8 mouse cellular contexts compared by ENCODE assay signal in genomic region chr7:99382088-99383000, GRCm38 (mm10). TPM values are rescaled to one million over a fixed set of nuclear protein-coding genes. Genes with fewer than 3 reads are reported as not detected.
A peak's percentile ranks its signal among the peaks of the same experiment; 100 is the strongest.
DNase-seq lines count a peak whose midpoint lies in the region; ATAC-seq and TF ChIP-seq lines count a peak whose summit lies in the region.

No protein-coding gene starts in this region.

- TF ChIP-seq EP300 in lung, postnatal 0 days (IDR thresholded peaks at IDR 0.05): no peak

- DNase-seq in layer of hippocampus, adult 2 months (ENCODE audit: low spot score in 2 of 2): no peak
- DNase-seq in layer of hippocampus, adult 8-10 months (ENCODE audit: low spot score in 2 of 2): no peak
- DNase-seq in embryonic facial prominence, embryonic 11.5 days (ENCODE audit: low spot score): peak; percentile 24
- DNase-seq in hindbrain, postnatal 0 days (ENCODE audit: low spot score): no peak
- DNase-seq in lung, postnatal 0 days (ENCODE audit: low spot score): peak; percentile 37
- DNase-seq in thymus, postnatal 4 days: peak; percentile 50
- DNase-seq in layer of hippocampus, postnatal 36 days: no peak

- no peaks in the 10 kb centered on the region for H3K36me3 ChIP-seq in embryonic facial prominence, embryonic 11.5 days (replicated peaks; ENCODE audit: control insufficient read depth, insufficient read depth, low read depth, low read length)
- H3K36me3 ChIP-seq in hindbrain, postnatal 0 days (ENCODE audit: insufficient read depth, low read length): no peaks in the 10 kb centered on the region; the same call in 1 of the 2 replicates
- H3K36me3 ChIP-seq in lung, postnatal 0 days (ENCODE audit: insufficient read depth, low read length): no peaks in the 10 kb centered on the region

- TF ChIP-seq CTCF in layer of hippocampus, adult 2 months (conservative IDR thresholded peaks at IDR 0.05): no peak
- TF ChIP-seq CTCF in hindbrain, postnatal 0 days (IDR thresholded peaks at IDR 0.05; ENCODE audit: low read depth): no peak
- no peak for TF ChIP-seq CTCF in lung, postnatal 0 days (IDR thresholded peaks at IDR 0.05)

- peak overlapping the region; percentile 98 for H3K4me2 ChIP-seq in embryonic facial prominence, embryonic 11.5 days (ENCODE audit: low read depth, low read length)
- H3K4me2 ChIP-seq in hindbrain, postnatal 0 days (ENCODE audit: low read depth, low read length): peak overlapping the region; percentile 94
- H3K4me2 ChIP-seq in lung, postnatal 0 days (replicated peaks; ENCODE audit: low read depth, low read length): peak overlapping the region; percentile 90

- H3K9ac ChIP-seq in embryonic facial prominence, embryonic 11.5 days (replicated peaks; ENCODE audit: low read length): peak overlapping the region; percentile 77
- peak overlapping the region; percentile 64 for H3K9ac ChIP-seq in hindbrain, postnatal 0 days (replicated peaks; ENCODE audit: low read length)
- peak overlapping the region; percentile 53 for H3K9ac ChIP-seq in lung, postnatal 0 days (replicated peaks; ENCODE audit: low read depth)

- 11% methylated on average over 30 of the region's 30 CpGs for WGBS in embryonic facial prominence, embryonic 11.5 days
- 8% methylated on average over 30 of the region's 30 CpGs for WGBS in hindbrain, postnatal 0 days
- WGBS in lung, postnatal 0 days: 6% methylated on average over 30 of the region's 30 CpGs

- no peak for ATAC-seq in embryonic facial prominence, embryonic 11.5 days (replicated peaks; ENCODE audit: insufficient number of reproducible peaks, low FRiP score, low TSS enrichment, low read depth)
- no peak for ATAC-seq in hindbrain, postnatal 0 days
- no peak for ATAC-seq in lung, postnatal 0 days
- ATAC-seq in megakaryocyte progenitor cell, adult 5-6 weeks (replicated peaks; ENCODE audit: poor library complexity): no peak

- H3K27me3 ChIP-seq in embryonic facial prominence, embryonic 11.5 days (ENCODE audit: control insufficient read depth, insufficient read depth, low read length): no peaks in the 10 kb centered on the region
- H3K27me3 ChIP-seq in hindbrain, postnatal 0 days (ENCODE audit: insufficient read depth, low read length): no peaks in the 10 kb centered on the region
- H3K27me3 ChIP-seq in lung, postnatal 0 days (replicated peaks; ENCODE audit: insufficient read depth, low read length): no peaks in the 10 kb centered on the region

- H3K4me3 ChIP-seq in layer of hippocampus, adult 2 months: peak overlapping the region; percentile 59
- H3K4me3 ChIP-seq in embryonic facial prominence, embryonic 11.5 days (ENCODE audit: low read depth, low read length): peak overlapping the region; percentile 63
- H3K4me3 ChIP-seq in hindbrain, postnatal 0 days (ENCODE audit: low read length): peak overlapping the region; percentile 75
- peak overlapping the region; percentile 66 for H3K4me3 ChIP-seq in lung, postnatal 0 days (ENCODE audit: low read depth, low read length)

- peaks cover 16% of the 10 kb centered on the region; the same call in 1 of the 2 replicates for H3K4me1 ChIP-seq in embryonic facial prominence, embryonic 11.5 days (ENCODE audit: control insufficient read depth, insufficient read depth, low read length)
- peaks cover 29% of the 10 kb centered on the region for H3K4me1 ChIP-seq in hindbrain, postnatal 0 days (ENCODE audit: insufficient read depth, low read length)
- peaks cover 32% of the 10 kb centered on the region for H3K4me1 ChIP-seq in lung, postnatal 0 days (ENCODE audit: insufficient read depth, low read depth, low read length)

- no peaks in the 10 kb centered on the region for H3K9me3 ChIP-seq in embryonic facial prominence, embryonic 11.5 days (replicated peaks; ENCODE audit: control insufficient read depth, low read length)
- no peaks in the 10 kb centered on the region for H3K9me3 ChIP-seq in hindbrain, postnatal 0 days (ENCODE audit: low read length)
- no peaks in the 10 kb centered on the region for H3K9me3 ChIP-seq in lung, postnatal 0 days (ENCODE audit: low read length)

- peak overlapping the region; percentile 92 for H3K27ac ChIP-seq in layer of hippocampus, adult 2 months
- H3K27ac ChIP-seq in embryonic facial prominence, embryonic 11.5 days (replicated peaks; ENCODE audit: low read depth, low read length): no peak overlapping the region
- H3K27ac ChIP-seq in hindbrain, postnatal 0 days: peak overlapping the region; percentile 27; the same call in 1 of the 2 replicates
- peak overlapping the region; percentile 88 for H3K27ac ChIP-seq in lung, postnatal 0 days (ENCODE audit: low read length)

RNA-seq across cellular contexts. Expression of gene Gdpd5, which starts 1.1 kb away (rescaled TPM):
- 10 to 100 TPM; 20.8 to 24.3 TPM for total RNA-seq in layer of hippocampus, adult 2 months (2021)
- 10 to 100 TPM; 17.4 to 32.6 (median 21.4) TPM for total RNA-seq in layer of hippocampus, adult 8-10 months (2022)
- polyA plus RNA-seq in embryonic facial prominence, embryonic 11.5 days (2014; fragmentation: Nextera tagmentation; extraction: Ambion mirVana): 10.2 and 13.2 TPM in 2 replicates
- total RNA-seq in hindbrain, postnatal 0 days (2014; rRNA removed): 40.5 and 47.6 TPM in 2 replicates
- polyA plus RNA-seq in hindbrain, postnatal 0 days (2015; fragmentation: Nextera tagmentation; extraction: Ambion mirVana): 26.7 and 26.8 TPM in 2 replicates
- polyA plus RNA-seq in lung, postnatal 0 days (2015; fragmentation: Nextera tagmentation; extraction: Ambion mirVana): 18.7 and 18.8 TPM in 2 replicates
- total RNA-seq in megakaryocyte progenitor cell, adult 5-6 weeks (2015): 0.10 TPM in 1 of 2 replicates, not detected in the other
- 0.08 TPM in 1 of 2 replicates, not detected in the other for total RNA-seq in megakaryocyte progenitor cell, adult 5-6 weeks (2017)
- total RNA-seq in layer of hippocampus, postnatal 36 days (2021): 10 to 100 TPM; 19.1 to 19.9 TPM

RNA-seq across cellular contexts. Expression of gene Serpinh1, which starts 29.3 kb away (rescaled TPM):
- total RNA-seq in layer of hippocampus, adult 2 months (2021): 10 to 100 TPM; 20.7 to 21.1 TPM
- total RNA-seq in layer of hippocampus, adult 8-10 months (2022): 10 to 100 TPM; 16.8 to 24.1 (median 21.3) TPM
- polyA plus RNA-seq in embryonic facial prominence, embryonic 11.5 days (2014; fragmentation: Nextera tagmentation; extraction: Ambion mirVana): 373 and 399 TPM in 2 replicates
- total RNA-seq in hindbrain, postnatal 0 days (2014; rRNA removed): 214 and 215 TPM in 2 replicates
- polyA plus RNA-seq in hindbrain, postnatal 0 days (2015; fragmentation: Nextera tagmentation; extraction: Ambion mirVana): 161 TPM in 2 replicates
- 579 and 666 TPM in 2 replicates for polyA plus RNA-seq in lung, postnatal 0 days (2015; fragmentation: Nextera tagmentation; extraction: Ambion mirVana)
- total RNA-seq in megakaryocyte progenitor cell, adult 5-6 weeks (2015): 0.05 TPM in 1 of 2 replicates, not detected in the other
- total RNA-seq in megakaryocyte progenitor cell, adult 5-6 weeks (2017): not detected in 2 replicates
- 10 to 100 TPM; 25.7 to 34.6 TPM for total RNA-seq in layer of hippocampus, postnatal 36 days (2021)

Comparison
In these comparisons a context has a peak if more than half of its experiments do, and no peak if none do; other contexts are left out.
1. DNase-seq: peak in embryonic facial prominence, embryonic 11.5 days (single experiment), lung, postnatal 0 days (single experiment) and thymus, postnatal 4 days (single experiment); none in layer of hippocampus, adult 2 months (0 of 2), layer of hippocampus, adult 8-10 months (0 of 2), hindbrain, postnatal 0 days (single experiment) and layer of hippocampus, postnatal 36 days (0 of 2).
2. RNA of gene Gdpd5, which starts 1.1 kb away (total RNA-seq): 40.5 to 47.6 TPM in hindbrain, postnatal 0 days, 20.8 to 24.3 TPM in layer of hippocampus, adult 2 months, 17.4 to 32.6 TPM in layer of hippocampus, adult 8-10 months and 19.1 to 19.9 TPM in layer of hippocampus, postnatal 36 days; 0.08 to 0.10 TPM in megakaryocyte progenitor cell, adult 5-6 weeks; every median in the first group is over 10 times any median in the second.
3. RNA of gene Serpinh1, which starts 29.3 kb away (total RNA-seq): 214 to 215 TPM in hindbrain, postnatal 0 days, 25.7 to 34.6 TPM in layer of hippocampus, postnatal 36 days, 16.8 to 24.1 TPM in layer of hippocampus, adult 8-10 months and 20.7 to 21.1 TPM in layer of hippocampus, adult 2 months; 0.05 TPM in megakaryocyte progenitor cell, adult 5-6 weeks; every median in the first group is over 10 times any median in the second.
4. Peak in every context shown above with its lines, with median percentiles within 50 percentile points of each other: H3K4me3 ChIP-seq, H3K4me2 ChIP-seq and H3K9ac ChIP-seq.